Mouse (Mus musculus): ENCODE results near the gene Rtcb.

Rtcb gene

GRCm38 (mm10) chr10:85936280-85936965 lies 21.2 kb downstream of the Rtcb start:
- no peak for DNase-seq

DNA sequence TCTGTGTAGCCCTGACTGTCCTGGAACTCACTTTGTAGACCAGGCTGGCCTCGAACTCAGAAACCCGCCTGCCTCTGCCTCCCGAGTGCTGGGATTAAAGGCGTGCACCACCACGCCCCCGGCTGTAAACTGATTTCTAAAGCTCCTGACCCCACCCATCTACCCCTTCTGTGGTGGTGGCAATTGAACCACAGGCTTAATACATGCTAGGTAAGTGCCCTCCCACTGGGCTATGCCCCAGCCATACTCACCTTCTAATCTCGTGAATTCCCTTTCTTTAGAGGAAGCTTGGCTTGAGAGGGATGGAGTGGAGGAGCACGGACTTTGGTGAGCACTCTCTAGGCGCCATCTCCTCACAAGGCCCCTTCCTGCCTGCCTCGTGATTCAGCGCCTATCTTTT lies 27.7 kb downstream of the Rtcb start:
- DNase-seq, result no peak

GRCm38 (mm10) chr10:85929208-85929591 lies 28.4 kb downstream of the Rtcb start:
- peak; percentile 22 to 52 for DNase-seq

- DNase-seq, result peak; percentile 90 to 92
These were observed 29.0 kb downstream of the Rtcb start for GRCm38 (mm10) chr10:85928499-85929207.

- peak; percentile 15 to 38 for DNase-seq
These were observed 29.8 kb downstream of the Rtcb start, which contains the start of gene Ascl4 for GRCm38 (mm10) chr10:85927676-85928445. TSS of gene Ascl4 (plus strand) at chr10:85927681.

DNA sequence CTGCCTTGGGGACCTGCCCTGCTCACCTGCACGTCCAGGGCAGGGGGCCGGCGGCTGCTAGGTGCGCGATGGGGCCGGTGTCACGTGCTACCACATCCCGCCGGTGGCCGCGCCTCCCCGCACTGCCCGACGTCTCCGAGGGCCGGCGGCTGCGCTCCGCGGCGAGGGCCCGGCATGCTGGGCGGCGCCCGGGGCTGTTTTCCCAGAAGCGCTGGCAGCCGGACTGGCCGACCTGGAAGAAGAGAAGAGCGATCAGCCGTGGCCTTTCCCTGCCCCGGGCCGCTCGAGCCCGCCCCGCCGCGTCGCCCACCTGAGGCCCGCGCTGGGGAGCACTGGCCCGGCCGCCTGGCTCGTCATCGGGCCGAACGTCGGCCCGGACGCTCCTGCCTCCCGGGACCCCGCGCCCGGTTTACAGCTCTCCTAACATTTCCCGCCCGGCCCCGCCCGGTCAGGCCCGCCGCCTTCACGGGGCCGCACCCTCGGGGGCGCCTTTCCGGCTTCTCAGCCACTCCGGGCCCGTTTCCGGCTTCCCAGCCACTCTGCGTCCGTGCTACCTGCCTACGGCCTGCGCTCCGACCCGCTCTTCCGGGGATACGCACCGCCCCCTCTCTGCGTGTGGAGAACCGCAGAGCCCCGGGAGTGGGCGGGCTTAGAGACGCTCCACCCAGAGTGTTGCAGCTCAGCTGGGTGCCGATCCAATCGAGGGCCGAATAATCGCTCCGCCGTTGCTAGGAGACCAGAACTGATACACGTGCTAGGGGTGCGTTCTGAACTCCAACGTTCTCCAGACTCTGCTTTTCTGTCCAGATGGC lies 40.9 kb downstream of the Rtcb start, which contains the start of gene Prdm4:
Gene Prdm4, minus strand, starts transcription at position 645 of the 812 bp plus-strand sequence.
- peak; percentile 98 to 99 for DNase-seq
